Mouse (Mus musculus): ENCODE measurements around the gene Rhbdd1.

Gene Rhbdd1

GRCm38 (mm10) chr1:82371636-82372428, 55.6 kb downstream of the Rhbdd1 start:
- DNase-seq, result peak; percentile 51 to 62

DNA sequence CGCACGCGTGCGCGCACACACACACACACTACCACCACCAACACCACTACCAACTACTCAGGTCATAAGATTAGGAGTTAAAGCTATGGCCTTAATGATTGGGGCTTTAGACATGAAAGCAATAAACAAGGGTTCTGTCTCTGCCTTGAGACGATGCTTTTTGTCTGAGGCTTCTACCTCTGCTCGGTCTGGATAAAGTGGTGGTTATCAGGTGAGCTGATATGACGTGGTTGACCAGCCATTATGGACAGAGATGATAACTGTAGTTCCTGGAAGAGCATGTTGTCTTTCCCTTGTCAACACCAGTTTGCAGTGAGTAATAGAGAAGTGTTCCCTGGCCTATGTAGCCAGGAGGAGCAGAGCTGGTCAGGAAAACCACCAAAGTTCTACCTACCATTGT, 57.7 kb downstream of the Rhbdd1 start:
- DNase-seq, result no peak

DNA sequence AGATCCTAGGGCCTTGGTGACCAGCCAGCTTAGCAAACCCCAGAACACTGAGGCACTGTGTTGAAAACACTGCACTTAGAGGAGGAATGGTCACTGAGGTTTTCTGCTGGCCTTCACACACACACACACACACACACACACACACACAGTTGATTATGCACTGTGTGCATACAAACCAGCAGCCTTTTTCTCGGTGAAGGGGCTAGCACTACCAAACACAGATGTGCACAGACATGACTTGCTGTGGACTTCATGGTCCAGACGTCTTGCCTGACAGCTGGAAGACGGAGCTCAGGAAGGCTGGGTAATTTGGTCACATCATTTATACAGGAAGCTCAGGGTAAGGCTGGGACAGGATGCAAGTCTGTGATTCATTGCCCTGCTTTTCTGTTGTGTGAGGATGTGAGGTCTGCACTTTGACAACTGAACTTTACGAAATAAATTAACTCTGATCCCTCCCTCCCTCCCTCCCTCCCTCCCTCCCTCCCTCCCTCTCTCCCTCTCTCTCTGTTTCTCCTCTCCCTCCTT, 58.6 kb downstream of the Rhbdd1 start:
- DNase-seq, result peak; percentile 12 to 35

- DNase-seq, result peak; percentile 11 to 23
Observed at GRCm38 (mm10) chr1:82375452-82375851, 59.2 kb downstream of the Rhbdd1 start.

DNA sequence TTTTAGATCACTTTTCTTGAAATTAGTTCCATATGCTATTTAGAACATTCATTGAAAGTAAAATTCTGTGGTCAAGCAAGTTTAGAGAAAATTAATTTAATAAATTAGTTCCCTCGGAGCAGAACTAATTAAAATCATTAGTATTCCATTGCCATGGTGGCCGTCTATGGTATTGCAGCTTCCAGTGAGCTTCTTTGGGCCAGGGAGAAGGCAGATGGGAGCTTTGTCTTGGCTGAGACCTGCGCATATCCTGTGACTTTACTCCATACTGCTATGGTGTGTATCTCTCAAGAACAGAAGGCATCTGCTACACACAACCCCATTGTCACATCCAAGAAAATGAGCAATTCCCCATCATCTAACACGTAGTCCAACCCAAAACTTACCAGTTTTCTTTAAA, 65.7 kb downstream of the Rhbdd1 start:
- no peak for DNase-seq

DNA sequence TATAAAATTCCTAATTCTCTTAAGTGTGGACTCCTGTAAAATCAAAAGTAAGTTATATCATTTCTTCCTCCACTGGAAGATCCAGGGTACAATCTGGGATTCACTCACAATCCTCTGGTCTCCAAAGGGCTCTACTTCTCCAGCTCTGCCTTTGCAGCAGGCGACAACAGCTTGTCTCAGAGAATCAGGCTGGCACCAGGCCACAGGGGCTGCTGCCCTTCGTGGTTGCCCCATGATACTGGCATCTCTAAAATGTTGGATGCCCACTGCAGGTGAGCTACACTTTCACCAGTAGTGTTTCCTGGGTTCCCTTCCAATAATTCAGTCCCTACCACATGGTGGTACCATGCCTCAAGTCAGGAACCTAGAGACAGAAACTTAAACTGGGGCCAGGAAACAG, 67.9 kb downstream of the Rhbdd1 start:
- DNase-seq, result no peak

DNA sequence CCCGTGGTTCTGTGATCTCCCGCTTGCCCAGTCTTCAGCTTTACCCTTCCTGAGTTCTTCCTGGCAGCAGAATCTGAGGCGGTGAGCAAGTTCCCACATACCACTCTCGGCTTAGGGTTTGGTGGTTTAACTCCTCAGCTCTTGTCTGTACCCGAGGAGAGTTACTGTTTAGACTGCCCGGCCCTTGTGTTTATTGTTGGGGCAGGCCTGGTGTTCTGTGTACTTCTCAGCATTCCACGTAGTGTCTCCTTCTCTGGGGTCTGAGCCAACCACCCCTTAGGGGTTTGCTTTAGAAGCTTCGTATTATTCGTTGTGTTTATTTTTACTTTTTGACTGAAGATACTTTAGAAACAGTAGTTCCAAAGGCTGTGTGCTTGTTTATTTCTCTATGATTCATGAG, 68.8 kb downstream of the Rhbdd1 start:
- no peak for DNase-seq

DNA sequence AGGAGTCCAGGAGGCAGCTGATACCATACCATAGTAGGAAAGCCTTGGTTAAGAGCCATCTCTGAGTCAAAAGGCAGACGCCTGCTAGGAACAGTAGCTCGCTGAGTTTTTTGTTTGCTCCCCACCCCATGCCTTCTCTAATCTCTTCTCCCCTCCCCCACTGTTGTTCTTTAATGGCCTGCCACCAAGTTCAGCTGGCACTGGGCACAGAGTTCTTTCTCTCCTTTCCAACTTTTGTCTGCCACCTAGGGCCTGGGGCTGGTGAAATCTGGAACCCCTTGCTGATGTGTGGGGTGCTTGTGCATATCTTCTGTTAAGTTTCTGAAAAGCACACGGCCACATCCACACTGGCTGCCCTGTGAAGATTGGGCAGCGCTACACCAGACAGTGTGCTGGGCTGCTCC, 69.6 kb downstream of the Rhbdd1 start:
- no peak for DNase-seq

DNA sequence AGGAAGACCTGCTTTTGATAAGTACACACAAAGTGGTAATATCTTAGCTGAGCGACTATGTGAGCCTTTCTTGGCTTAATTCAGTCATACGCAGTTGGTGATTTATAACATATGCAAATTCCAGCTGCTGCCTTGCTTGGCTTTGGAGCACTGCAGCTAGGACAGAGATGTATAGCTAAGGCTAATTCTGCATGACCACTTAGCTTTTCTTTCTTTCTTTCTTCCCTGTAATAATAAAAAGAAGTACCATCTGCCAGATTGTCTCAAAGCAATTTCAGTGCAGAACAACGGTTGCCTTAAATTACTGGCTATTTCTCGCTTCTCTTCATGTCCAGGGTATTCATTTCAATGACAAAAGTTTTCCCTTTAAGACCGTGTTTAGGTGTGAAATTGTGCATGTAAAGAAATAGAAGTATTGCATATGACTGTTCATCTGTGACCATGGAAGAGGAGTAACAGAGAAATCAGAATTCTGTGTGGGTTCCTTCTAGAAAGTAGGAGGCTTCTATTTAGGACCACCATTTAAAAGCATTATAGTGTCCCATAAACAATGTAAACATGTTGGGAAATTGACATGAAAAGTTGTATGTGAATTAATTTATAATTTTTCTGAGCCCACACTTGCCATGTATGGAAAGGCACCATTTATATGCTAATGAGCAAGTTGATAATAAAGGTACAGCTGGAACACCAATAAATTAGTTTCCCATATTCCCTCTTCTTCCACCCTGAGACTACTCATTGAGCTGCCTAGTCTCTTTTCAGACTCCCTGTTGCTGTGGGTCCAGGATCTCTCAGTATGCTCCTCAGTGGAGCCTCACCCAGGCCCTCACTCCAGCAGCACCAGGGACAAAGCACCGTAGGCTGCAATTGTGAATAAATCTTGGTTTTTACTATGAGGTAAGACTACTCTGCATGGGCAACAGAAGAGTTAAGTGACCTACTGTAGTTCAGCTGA, 70.8 kb downstream of the Rhbdd1 start:
- DNase-seq, result no peak

DNA sequence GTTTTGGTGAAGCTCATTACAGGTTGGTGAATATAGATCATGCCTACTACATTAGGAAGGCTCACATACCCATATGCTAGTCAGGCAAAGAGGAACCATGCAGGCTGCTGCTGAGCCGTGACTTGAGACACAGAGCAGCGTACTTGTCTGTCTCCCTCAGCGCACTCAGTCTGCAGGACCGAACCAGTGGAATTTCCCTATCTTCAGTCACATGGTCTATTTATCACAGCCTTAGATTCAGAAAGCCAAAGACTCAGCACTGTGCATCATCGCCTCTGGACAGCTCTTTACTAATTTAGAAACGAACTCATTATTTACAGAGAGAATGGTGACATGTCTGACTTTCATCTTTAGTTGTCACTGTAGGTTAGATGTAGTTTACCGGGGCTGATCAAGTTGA, 73.1 kb downstream of the Rhbdd1 start:
- no peak for DNase-seq

DNA sequence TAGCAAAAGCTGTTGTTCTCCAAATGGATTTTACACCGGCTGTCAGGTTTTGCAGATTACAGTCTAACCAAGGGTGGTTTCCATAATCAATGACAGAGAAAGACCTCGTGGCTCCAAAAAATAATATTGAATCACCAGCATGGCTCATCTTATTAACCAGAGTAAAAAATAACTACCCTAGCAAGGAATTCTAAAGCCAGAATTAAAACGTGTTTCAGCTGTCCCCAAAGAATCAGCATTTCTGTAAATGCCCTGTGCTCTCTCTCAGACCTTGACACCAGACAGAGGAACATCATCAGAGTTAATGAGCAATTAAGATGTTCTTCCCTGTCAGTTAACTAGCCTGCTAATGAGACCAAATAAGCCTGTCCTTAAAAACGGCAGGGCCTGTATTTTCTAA, 79.1 kb downstream of the Rhbdd1 start:
- DNase-seq, result no peak

DNA sequence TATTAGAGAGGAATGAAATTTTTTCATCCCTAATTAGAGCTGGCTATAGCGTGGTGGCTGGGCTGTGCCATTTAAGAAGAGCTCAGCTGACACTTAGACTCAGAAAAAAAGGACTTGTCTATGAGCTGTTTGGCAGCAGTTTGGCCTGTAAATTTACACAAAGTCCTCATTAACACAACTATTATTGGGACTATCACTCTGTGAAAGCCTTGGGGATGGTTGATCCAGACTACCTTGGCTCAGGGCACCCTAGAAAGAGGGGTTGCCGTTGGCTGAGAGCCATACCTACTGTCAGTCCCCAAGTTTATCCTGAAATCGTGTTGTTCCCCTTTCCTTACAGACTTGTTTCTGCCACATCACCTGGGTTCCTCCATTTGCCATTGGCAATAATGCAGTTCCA, 91.5 kb downstream of the Rhbdd1 start:
- no peak for DNase-seq

- DNase-seq, result no peak
Observed at GRCm38 (mm10) chr1:82409271-82409670, 93.0 kb downstream of the Rhbdd1 start.

DNA sequence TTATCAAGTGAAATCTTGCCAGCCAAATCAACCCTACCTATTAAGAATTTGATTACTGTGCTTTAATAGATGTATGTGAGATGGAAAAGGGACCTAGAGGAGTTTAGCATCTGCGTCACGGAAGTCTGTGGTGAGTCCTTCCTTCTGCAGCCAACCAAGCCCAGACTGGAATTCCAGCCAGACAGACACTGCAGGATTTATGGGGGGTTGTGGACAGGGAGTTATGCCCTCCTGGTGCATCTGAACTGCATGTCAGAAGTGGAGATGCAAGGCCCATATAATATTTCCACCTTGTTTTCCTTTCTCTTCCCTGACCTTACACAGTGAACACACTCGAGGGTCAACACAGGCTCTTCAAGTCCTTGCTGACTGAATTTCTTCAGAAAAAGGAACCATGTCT, 94.3 kb downstream of the Rhbdd1 start:
- no peak for DNase-seq

GRCm38 (mm10) chr1:82411521-82411920, 95.3 kb downstream of the Rhbdd1 start:
- DNase-seq, result no peak

GRCm38 (mm10) chr1:82412085-82412484, 95.8 kb downstream of the Rhbdd1 start:
- DNase-seq, result no peak

- DNase-seq, result no peak
Observed at GRCm38 (mm10) chr1:82414434-82415045, 98.3 kb downstream of the Rhbdd1 start.

- no peak for DNase-seq
Observed at GRCm38 (mm10) chr1:82415641-82416040, 99.4 kb downstream of the Rhbdd1 start.

DNA sequence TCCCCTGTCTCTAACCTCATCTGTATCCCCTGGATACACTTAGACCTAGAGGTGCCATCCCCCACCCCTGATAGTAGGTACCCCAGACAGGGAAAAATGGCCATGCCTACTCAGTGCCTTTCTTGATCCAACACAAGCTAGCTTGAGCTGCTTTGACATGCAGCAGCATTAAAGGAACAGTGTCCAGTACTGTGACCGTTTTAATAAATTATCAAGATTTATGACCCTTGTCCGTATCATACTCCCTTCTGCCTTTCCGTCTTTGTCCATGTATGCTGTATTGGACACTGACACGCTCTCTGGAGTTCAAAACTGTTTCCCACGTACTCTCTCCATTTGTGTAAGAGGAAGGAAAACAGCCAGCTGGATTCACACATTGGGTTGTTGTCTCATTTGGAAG, 111.5 kb downstream of the Rhbdd1 start:
- no peak for DNase-seq

DNA sequence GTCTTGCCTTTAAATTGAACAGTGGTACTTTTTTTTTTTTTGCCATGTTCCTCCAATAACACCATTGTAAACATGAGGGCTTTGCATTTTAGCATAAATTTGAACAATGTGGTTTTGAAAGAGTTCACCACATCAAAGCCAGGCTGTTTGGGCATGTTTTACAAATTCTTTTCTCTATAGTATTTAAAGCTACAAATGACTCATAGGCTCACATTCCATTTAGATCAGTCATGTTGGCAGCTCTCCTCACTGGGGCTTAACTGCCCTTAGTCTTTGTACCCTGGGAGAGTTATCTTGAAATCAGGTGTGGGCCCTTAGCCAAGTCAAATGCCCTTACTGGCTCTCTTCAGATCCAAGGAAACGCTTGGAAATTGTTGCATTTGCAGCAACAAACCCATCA, 112.8 kb downstream of the Rhbdd1 start:
- DNase-seq, result peak; percentile 37 to 51

GRCm38 (mm10) chr1:82432919-82433648, 116.8 kb downstream of the Rhbdd1 start:
- DNase-seq, result peak; percentile 85 to 88

DNA sequence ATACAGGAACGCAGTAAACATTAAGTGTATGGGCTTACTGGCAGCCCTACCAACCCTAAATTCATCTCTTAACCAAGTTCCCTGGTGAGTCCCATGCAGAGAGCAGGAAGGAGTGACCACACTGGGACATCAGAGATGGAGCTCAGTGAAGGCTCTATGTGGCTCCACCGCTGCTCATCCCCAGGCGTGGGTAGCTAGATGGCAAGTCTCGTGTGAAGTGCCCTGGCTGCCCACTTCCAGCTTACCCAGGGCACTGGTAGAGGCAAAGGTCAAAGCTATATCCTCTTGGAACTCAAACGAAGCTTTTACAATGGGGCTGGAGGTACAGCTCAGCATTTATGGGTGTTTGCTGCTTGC, 117.4 kb downstream of the Rhbdd1 start:
- DNase-seq, result no peak

GRCm38 (mm10) chr1:82437273-82437672, 121.0 kb downstream of the Rhbdd1 start:
- no peak for DNase-seq

Data from kidney, postnatal 4 days (tissue).